Mouse (Mus musculus) liver, embryonic 13.5 days (tissue): ENCODE results near the gene Acsf2. TPM values are rescaled to one million over a fixed set of nuclear protein-coding genes. Genes with fewer than 3 reads are reported as not detected.

Experiments
- ATAC-seq: fragments of 200-750 bp; cut with Nextera tagmentation; 2 replicates; pipeline ENCODE4 v1.8.0; 2017; ENCODE audit warnings: low read depth, mild to moderate bottlenecking, moderate number of reproducible peaks, moderate library complexity
- DNase-seq: peaks from one replicate; pipeline ENCODE4 v3.0.0; 2022
- H3K27ac ChIP-seq: fragments of 300-500 bp; sonication (generic); 2 replicates; pipeline ENCODE4 v1.5.1; 2015; ENCODE audit warnings: moderate library complexity, mild to moderate bottlenecking, inconsistent platforms
- H3K27me3 ChIP-seq: fragments of 300-500 bp; sonication (generic); 2 replicates; pipeline ENCODE4 v1.6.1; 2015; ENCODE audit warnings: mild to moderate bottlenecking, inconsistent platforms
- H3K36me3 ChIP-seq: fragments of 300-500 bp; sonication (generic); 2 replicates; pipeline ENCODE4 v1.6.1; 2015; ENCODE audit warnings: mild to moderate bottlenecking, inconsistent platforms
- H3K4me1 ChIP-seq: fragments of 300-500 bp; sonication (generic); replicated peaks from 2 replicates; pipeline ENCODE4 v1.6.1; 2015; ENCODE audit warnings: inconsistent platforms
- H3K4me2 ChIP-seq: fragments of 300-500 bp; sonication (generic); 2 replicates; pipeline ENCODE4 v1.6.1; 2015; ENCODE audit warnings: inconsistent platforms, mild to moderate bottlenecking, moderate library complexity
- H3K4me3 ChIP-seq: fragments of 300-500 bp; sonication (generic); replicated peaks from 2 replicates; pipeline ENCODE4 v1.5.1; 2015; ENCODE audit warnings: mild to moderate bottlenecking, inconsistent platforms
- H3K9ac ChIP-seq: fragments of 300-500 bp; sonication (generic); 2 replicates; pipeline ENCODE4 v1.6.1; 2015; ENCODE audit warnings: mild to moderate bottlenecking, inconsistent platforms
- H3K9me3 ChIP-seq: fragments of 300-500 bp; sonication (generic); replicated peaks from 2 replicates; pipeline ENCODE4 v1.6.1; 2016; ENCODE audit warnings: inconsistent platforms
- WGBS: fragments of 180-500 bp; shearing (Covaris S2); methylation state at CpG from one replicate; pipeline ENCODE4 v1.1.7; 2015; ENCODE audit not compliant: insufficient replicate concordance; 5-methylcytosine and 5-hydroxymethylcytosine counted together
- polyA plus RNA-seq: library from polyadenylated mRNA; unstranded; fragments of >200 nt; fragmentation: Nextera tagmentation; extraction: Ambion mirVana; gene quantifications from 2 replicates; pipeline ENCODE4 v1.2.1, GENCODE M21; 2015

The Acsf2 gene
- polyA plus RNA-seq, 1 experiment from 2014 or later = 1.3 TPM

DNA sequence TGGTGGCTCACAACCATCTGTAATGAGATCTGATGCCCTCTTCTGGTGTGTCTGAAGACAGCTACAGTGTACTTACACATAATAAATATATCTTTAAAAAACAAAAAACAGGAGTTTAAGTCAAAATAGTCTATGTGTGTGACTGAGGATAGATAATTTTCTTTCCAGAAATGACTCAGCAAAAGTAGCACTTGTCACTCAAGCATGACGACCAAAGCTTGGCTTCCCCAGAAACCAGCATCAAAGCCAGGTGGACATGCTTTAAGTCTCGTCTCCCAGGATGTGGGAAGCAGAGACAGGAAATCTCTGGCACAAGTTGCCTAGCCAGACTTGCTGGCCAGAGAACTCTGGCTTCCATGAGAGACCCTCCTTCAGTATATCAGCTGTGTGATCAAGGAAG, 20.5 kb upstream of the Acsf2 start:
- Histone ChIP-seq H3K4me3 (no peak overlapping the region), H3K36me3 (no peaks in the 10 kb centered on the region), H3K27me3 (no peaks in the 10 kb centered on the region), H3K9me3 (no peaks in the 10 kb centered on the region), H3K9ac (no peak overlapping the region), H3K4me2 (no peak overlapping the region), H3K27ac (no peak overlapping the region), H3K4me1 (no peaks in the 10 kb centered on the region)
- 32% methylated on average over 2 of the region's 2 CpGs for WGBS
- no peak for ATAC-seq
- DNase-seq = no peak

DNA sequence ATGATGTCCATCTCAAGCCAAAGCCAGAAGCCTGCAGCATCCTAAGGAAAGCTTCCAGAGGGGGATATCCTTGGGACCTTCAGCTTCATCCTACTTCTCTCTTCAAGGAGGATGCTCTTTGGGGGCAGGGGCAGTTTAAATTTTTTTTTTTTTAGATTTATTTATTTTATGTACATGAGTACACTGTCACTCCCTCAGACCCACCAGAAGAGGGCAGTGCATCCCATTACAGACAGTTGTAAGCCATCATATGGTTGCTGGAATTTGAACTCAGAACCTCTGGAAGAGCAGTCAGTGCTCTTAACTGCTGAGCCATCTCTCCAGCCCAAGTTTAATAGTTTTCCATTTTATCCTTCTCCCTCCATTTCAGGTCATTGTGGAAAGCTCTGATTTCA, 19.8 kb upstream of the Acsf2 start:
- Histone ChIP-seq H3K9me3 (no peaks in the 10 kb centered on the region), H3K4me3 (no peak overlapping the region), H3K36me3 (no peaks in the 10 kb centered on the region), H3K27ac (no peak overlapping the region), H3K4me1 (no peaks in the 10 kb centered on the region), H3K27me3 (no peaks in the 10 kb centered on the region), H3K9ac (no peak overlapping the region), H3K4me2 (no peak overlapping the region)
- DNase-seq (no peak), ATAC-seq (no peak)

- Histone ChIP-seq H3K27me3 (no peaks in the 10 kb centered on the region), H3K4me2 (no peak overlapping the region), H3K9ac (no peak overlapping the region), H3K36me3 (no peaks in the 10 kb centered on the region), H3K27ac (no peak overlapping the region), H3K4me1 (no peaks in the 10 kb centered on the region), H3K4me3 (no peak overlapping the region), H3K9me3 (no peaks in the 10 kb centered on the region)
- no peak for DNase-seq
- WGBS = 39% methylated on average over 6 of the region's 6 CpGs
- no peak for ATAC-seq
Measured at GRCm38 (mm10) chr11:94620766-94621457, 19.2 kb upstream of the Acsf2 start.

- DNase-seq (no peak), ATAC-seq (no peak)
- H3K9ac ChIP-seq = no peak overlapping the region
- H3K4me1 ChIP-seq = no peaks in the 10 kb centered on the region
- 65% methylated on average over 2 of the region's 2 CpGs for WGBS
- no peaks in the 10 kb centered on the region for H3K36me3 ChIP-seq
- no peak overlapping the region for H3K4me3 ChIP-seq
- peaks cover 7% of the 10 kb centered on the region; the same call in 1 of the 2 replicates for H3K27me3 ChIP-seq
- H3K27ac ChIP-seq = no peak overlapping the region
- no peaks in the 10 kb centered on the region for H3K9me3 ChIP-seq
- H3K4me2 ChIP-seq = no peak overlapping the region
Measured at GRCm38 (mm10) chr11:94617646-94618045, 16.0 kb upstream of the Acsf2 start.

DNA sequence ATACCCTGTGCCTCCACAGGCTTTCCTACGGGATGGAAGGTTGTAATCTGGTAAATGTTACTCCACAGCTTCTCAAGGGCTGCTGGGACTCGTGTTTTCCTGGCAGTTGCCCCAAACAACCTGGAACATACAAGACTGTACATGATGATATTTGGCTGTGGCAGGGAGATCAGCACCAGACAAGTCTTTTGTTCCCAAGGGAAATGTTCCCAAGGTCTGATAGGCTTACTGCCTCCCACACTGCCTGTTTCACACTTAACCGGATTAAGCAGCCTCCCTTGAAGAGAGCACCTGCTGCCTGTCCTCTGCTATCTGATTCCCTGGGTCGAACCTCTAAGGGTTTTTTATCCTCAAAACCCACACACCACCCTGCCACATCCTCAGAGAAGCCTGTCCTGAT, 13.8 kb upstream of the Acsf2 start:
- ATAC-seq (no peak), DNase-seq (no peak)
- H3K4me2 ChIP-seq = no peak overlapping the region
- peaks cover 7% of the 10 kb centered on the region; the same call in 1 of the 2 replicates for H3K27me3 ChIP-seq
- H3K27ac ChIP-seq = no peak overlapping the region
- whole genome bisulfite sequencing = 20% methylated on average over 4 of the region's 4 CpGs
- H3K9ac ChIP-seq = no peak overlapping the region
- H3K4me1 ChIP-seq = no peaks in the 10 kb centered on the region
- no peaks in the 10 kb centered on the region for H3K9me3 ChIP-seq
- H3K36me3 ChIP-seq = no peaks in the 10 kb centered on the region
- H3K4me3 ChIP-seq = no peak overlapping the region

DNA sequence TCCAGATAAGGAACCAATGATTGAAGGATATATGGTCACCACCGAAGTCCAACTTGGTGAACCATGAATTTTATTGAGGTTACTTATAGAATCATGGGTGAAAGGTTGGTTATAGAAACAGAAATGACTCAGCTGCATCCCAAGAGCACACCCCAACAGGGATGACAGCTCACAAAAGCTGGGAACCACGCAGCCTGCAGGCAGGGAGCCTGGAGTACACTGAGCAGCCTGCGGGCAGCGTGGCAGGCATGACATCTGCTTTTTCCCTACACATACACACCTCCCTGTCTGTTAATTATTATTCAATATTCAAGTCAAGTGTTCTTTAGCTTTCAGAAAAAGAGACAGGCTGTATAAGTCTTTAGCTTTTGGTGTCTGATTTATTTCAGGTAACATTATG, 12.9 kb upstream of the Acsf2 start:
- no peak for ATAC-seq
- no peak overlapping the region for H3K27ac ChIP-seq
- H3K36me3 ChIP-seq = no peaks in the 10 kb centered on the region
- WGBS = 64% methylated on average over 4 of the region's 4 CpGs
- H3K27me3 ChIP-seq = peaks cover 7% of the 10 kb centered on the region; the same call in 1 of the 2 replicates
- H3K4me1 ChIP-seq = no peaks in the 10 kb centered on the region
- no peaks in the 10 kb centered on the region for H3K9me3 ChIP-seq
- H3K4me2 ChIP-seq = no peak overlapping the region
- no peak overlapping the region for H3K9ac ChIP-seq
- DNase-seq = no peak
- no peak overlapping the region for H3K4me3 ChIP-seq

- no peaks in the 10 kb centered on the region for H3K4me1 ChIP-seq
- H3K36me3 ChIP-seq = no peaks in the 10 kb centered on the region
- H3K4me2 ChIP-seq = no peak overlapping the region
- peaks cover 7% of the 10 kb centered on the region; the same call in 1 of the 2 replicates for H3K27me3 ChIP-seq
- no peak overlapping the region for H3K9ac ChIP-seq
- H3K9me3 ChIP-seq = no peaks in the 10 kb centered on the region
- ATAC-seq (no peak), DNase-seq (no peak)
- no peak overlapping the region for H3K4me3 ChIP-seq
- WGBS = 43% methylated on average over 4 of the region's 4 CpGs
- no peak overlapping the region for H3K27ac ChIP-seq
Measured at GRCm38 (mm10) chr11:94610744-94611740, 9.4 kb upstream of the Acsf2 start.

- WGBS = 66% methylated on average over 11 of the region's 11 CpGs
- Histone ChIP-seq H3K9me3 (no peaks in the 10 kb centered on the region), H3K4me2 (peak overlapping the region; percentile 68), H3K27ac (no peak overlapping the region), H3K4me1 (peaks cover 20% of the 10 kb centered on the region), H3K27me3 (peaks cover 9% of the 10 kb centered on the region; the same call in 1 of the 2 replicates), H3K9ac (no peak overlapping the region), H3K36me3 (no peaks in the 10 kb centered on the region), H3K4me3 (peak overlapping the region; percentile 53)
- ATAC-seq (no peak), DNase-seq (no peak)
Measured at GRCm38 (mm10) chr11:94602356-94602955, 785 bp upstream of the Acsf2 start.

DNA sequence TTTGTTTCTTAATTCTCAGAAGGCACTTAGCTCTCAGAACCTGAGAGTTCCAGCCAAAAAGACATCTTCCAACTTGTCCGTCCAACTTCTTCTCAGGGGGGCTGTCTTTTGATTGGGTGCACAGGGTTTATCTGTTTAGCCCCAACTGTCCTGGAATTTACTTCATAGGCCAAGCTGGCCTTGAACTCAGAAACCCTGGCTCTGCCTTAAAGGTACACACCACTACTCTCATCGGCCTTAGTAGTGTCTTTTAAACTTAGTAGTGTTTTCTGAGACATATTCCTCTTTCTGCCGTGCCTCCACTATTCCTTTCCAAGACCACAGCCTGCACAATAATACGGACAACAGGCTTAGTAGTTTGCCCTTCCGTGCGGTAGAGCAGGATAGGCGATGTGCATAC, 1.2 kb downstream of the Acsf2 start:
- Histone ChIP-seq H3K4me1 (peaks cover 28% of the 10 kb centered on the region), H3K9ac (no peak overlapping the region), H3K4me2 (peak overlapping the region; percentile 68; the same call in 1 of the 2 replicates), H3K9me3 (no peaks in the 10 kb centered on the region), H3K36me3 (no peaks in the 10 kb centered on the region), H3K4me3 (no peak overlapping the region), H3K27me3 (peaks cover 9% of the 10 kb centered on the region; the same call in 1 of the 2 replicates), H3K27ac (no peak overlapping the region)
- DNase-seq = no peak
- no peak for ATAC-seq
- 79% methylated on average over 7 of the region's 7 CpGs for WGBS

DNA sequence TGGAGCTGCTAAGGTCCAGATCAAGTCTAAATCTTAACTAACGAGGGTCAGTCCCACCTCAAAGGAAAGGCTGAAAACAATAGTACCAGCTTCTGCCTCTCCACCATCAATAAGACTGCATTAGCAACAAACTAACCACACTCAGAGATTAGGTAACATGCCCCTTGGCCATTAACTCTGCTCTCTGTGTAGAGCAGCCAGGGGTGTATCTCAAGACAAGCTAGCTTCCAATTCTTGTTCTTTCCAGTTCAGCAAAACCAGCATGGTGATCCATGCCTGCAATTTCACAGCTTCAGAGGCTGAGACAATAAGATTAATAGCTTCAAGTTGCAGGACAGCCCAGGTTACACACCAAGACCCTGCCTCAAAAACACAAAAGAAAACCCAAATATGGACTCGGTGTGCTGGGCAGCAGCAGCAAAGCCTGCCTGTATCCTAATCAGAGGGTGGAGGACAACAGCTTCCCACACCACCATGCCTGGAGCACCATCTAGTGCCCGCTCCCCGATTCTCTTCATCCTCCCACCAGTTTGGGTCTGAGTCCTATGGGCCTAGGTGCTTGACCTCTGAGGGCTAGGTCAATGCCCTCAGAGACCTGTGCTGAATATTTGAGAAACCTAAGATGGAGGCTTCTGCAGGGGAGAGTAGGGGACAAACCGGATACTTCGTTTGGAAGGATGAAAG, 3.1 kb downstream of the Acsf2 start:
- H3K4me2 ChIP-seq = no peak overlapping the region
- no peak overlapping the region for H3K9ac ChIP-seq
- peaks cover 9% of the 10 kb centered on the region; the same call in 1 of the 2 replicates for H3K27me3 ChIP-seq
- WGBS = 62% methylated on average over 6 of the region's 6 CpGs
- DNase-seq = no peak
- no peaks in the 10 kb centered on the region for H3K9me3 ChIP-seq
- ATAC-seq = no peak
- H3K4me3 ChIP-seq = no peak overlapping the region
- H3K27ac ChIP-seq = no peak overlapping the region
- no peaks in the 10 kb centered on the region for H3K36me3 ChIP-seq
- H3K4me1 ChIP-seq = peaks cover 28% of the 10 kb centered on the region

- no peak overlapping the region for H3K9ac ChIP-seq
- peaks cover 6% of the 10 kb centered on the region; the same call in 1 of the 2 replicates for H3K27me3 ChIP-seq
- WGBS = 78% methylated on average over 4 of the region's 4 CpGs
- no peak overlapping the region for H3K4me3 ChIP-seq
- no peak overlapping the region for H3K27ac ChIP-seq
- H3K9me3 ChIP-seq = no peaks in the 10 kb centered on the region
- peaks cover 28% of the 10 kb centered on the region for H3K4me1 ChIP-seq
- ATAC-seq (no peak), DNase-seq (no peak)
- H3K4me2 ChIP-seq = no peak overlapping the region
- H3K36me3 ChIP-seq = no peaks in the 10 kb centered on the region
Measured at GRCm38 (mm10) chr11:94597319-94597718, 4.4 kb downstream of the Acsf2 start.
